Mouse (Mus musculus) bone marrow, adult 2 months (tissue): Measurements from ENCODE around the gene Rbm43.

Source experiments
- CTCF ChIP-seq: fragments of 200-500 bp; IDR thresholded peaks from 2 replicates; pipeline ENCODE4 v1.5.1; 2011; ENCODE audit warnings: low read length, control low read depth; ENCODE audit not compliant: control insufficient read depth, insufficient read depth
- POLR2A ChIP-seq: fragments of 200-500 bp; IDR thresholded peaks from 2 replicates; pipeline ENCODE4 v1.6.1; 2011; ENCODE audit warnings: low read depth, mild to moderate bottlenecking, control low read depth, low read length, borderline replicate concordance; ENCODE audit not compliant: control insufficient read depth

DNA sequence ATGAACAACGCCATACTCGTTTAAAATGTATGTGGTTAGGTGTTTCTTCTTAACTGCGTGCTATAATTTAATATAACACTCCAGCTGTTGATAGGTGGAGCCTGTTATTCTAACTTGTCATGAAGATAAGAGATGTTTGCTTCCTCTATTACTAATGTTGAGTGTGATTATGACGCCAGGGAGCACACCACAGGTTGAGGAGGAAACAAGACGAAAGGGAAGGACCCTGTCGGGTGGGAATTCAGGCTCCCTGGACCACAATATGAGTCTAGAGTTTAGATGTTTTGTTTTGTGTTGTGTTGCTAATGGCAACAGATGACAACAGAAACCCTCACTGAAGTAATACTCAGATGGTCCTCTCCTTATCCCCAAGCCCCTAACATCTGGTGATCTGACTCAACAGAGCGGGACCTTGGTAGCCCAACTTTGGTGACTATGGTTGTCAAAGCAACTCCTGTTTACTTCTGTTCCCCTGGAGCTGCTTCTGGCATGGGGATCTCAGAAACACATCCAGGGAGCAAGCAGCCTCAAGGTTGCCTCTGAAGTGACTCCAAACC, 18.8 kb upstream of the Rbm43 start:
- TF ChIP-seq CTCF (no peak), POLR2A (no peak)
